Mouse (Mus musculus) midbrain, postnatal 0 days (tissue): Measurements from ENCODE around the gene Ptp4a2. TPM values are rescaled to one million over a fixed set of nuclear protein-coding genes. Genes with fewer than 3 reads are reported as not detected.
"Not testable (repeated sequence)": the region's sequence is repeated elsewhere in the genome, so short reads cannot be mapped to it uniquely, and the experiment has no call there.

Experiments used
- ATAC-seq: fragments of 200-750 bp; cut with Nextera tagmentation; 2 replicates; pipeline ENCODE4 v1.8.0; 2017; ENCODE audit warnings: moderate number of reproducible peaks, mild to moderate bottlenecking, moderate TSS enrichment, moderate library complexity; ENCODE audit not compliant: low FRiP score
- DNase-seq: peaks from one replicate; pipeline ENCODE4 v3.0.0-alpha.2; 2015; ENCODE audit warnings: low spot score
- H3K27ac ChIP-seq: fragments of 300-500 bp; sonication (generic); 2 replicates; pipeline ENCODE4 v1.5.1; 2014; ENCODE audit warnings: low read depth, mild to moderate bottlenecking, low read length, mixed read lengths
- H3K27me3 ChIP-seq: fragments of 300-500 bp; sonication (generic); 2 replicates; pipeline ENCODE4 v1.6.1; 2014; ENCODE audit warnings: low read length, control low read depth, mixed read lengths; ENCODE audit not compliant: insufficient read depth
- H3K36me3 ChIP-seq: fragments of 300-500 bp; sonication (generic); 2 replicates; pipeline ENCODE4 v1.6.1; 2014; ENCODE audit warnings: low read length, control low read depth, mixed read lengths; ENCODE audit not compliant: insufficient read depth
- H3K4me1 ChIP-seq: fragments of 300-500 bp; sonication (generic); 2 replicates; pipeline ENCODE4 v1.6.1; 2014; ENCODE audit warnings: mild to moderate bottlenecking, control low read depth, antibody characterized with exemption, low read length, mixed read lengths; ENCODE audit not compliant: insufficient read depth
- H3K4me2 ChIP-seq: fragments of 300-500 bp; sonication (generic); 2 replicates; pipeline ENCODE4 v1.6.1; 2014; ENCODE audit warnings: low read depth, mild to moderate bottlenecking, low read length, mixed read lengths; ENCODE audit not compliant: poor library complexity, severe bottlenecking
- H3K4me3 ChIP-seq: fragments of 300-500 bp; sonication (generic); 2 replicates; pipeline ENCODE4 v1.5.1; 2014; ENCODE audit warnings: low read depth, mild to moderate bottlenecking, low read length, moderate library complexity
- H3K9ac ChIP-seq: fragments of 300-500 bp; sonication (generic); replicated peaks from 2 replicates; pipeline ENCODE4 v1.6.1; 2014; ENCODE audit warnings: mild to moderate bottlenecking, low read length, moderate library complexity, mixed read lengths; ENCODE audit not compliant: poor library complexity, severe bottlenecking
- H3K9me3 ChIP-seq: fragments of 300-500 bp; sonication (generic); 2 replicates; pipeline ENCODE4 v1.6.1; 2016; ENCODE audit warnings: low read length, control low read depth
- CTCF ChIP-seq: IDR thresholded peaks from 2 replicates; pipeline ENCODE4 v1.5.1; 2016; ENCODE audit warnings: antibody characterized with exemption, mild to moderate bottlenecking
- WGBS: fragments of 180-500 bp; shearing (Covaris S2); extraction: QIAGEN DNeasy Blood & Tissue Kit; methylation state at CpG from one replicate; pipeline ENCODE4 v1.1.7; 2014; 5-methylcytosine and 5-hydroxymethylcytosine counted together
- polyA plus RNA-seq: library from polyadenylated mRNA; unstranded; fragments of >200 nt; fragmentation: Nextera tagmentation; extraction: Ambion mirVana; gene quantifications from 2 replicates; pipeline ENCODE4 v1.2.1, GENCODE M21; 2015
- total RNA-seq: library from RNA; depleted of rRNA; stranded (reverse); fragments of >200 nt; gene quantifications from 2 replicates; pipeline ENCODE4 v1.2.3, GENCODE M21; 2014

The Ptp4a2 gene
- total and polyA plus RNA-seq, 2 experiments from 2014 or later: 94.0 to 245 TPM

- no peak overlapping the region for H3K9ac ChIP-seq
- no peaks in the 10 kb centered on the region for H3K27me3 ChIP-seq
- H3K4me3 ChIP-seq: no peak overlapping the region
- no peaks in the 10 kb centered on the region for H3K36me3 ChIP-seq
- ATAC-seq (no peak), DNase-seq (no peak)
- 96% methylated on average over 9 of the region's 9 CpGs for WGBS
- H3K4me1 ChIP-seq: no peaks in the 10 kb centered on the region
- no peak for TF ChIP-seq CTCF
- H3K4me2 ChIP-seq: no peak overlapping the region
- H3K27ac ChIP-seq: no peak overlapping the region
- H3K9me3 ChIP-seq: no peaks in the 10 kb centered on the region
These were observed 49.4 kb downstream of the Ptp4a2 start for GRCm38 (mm10) chr4:129860456-129860855.

- Histone ChIP-seq H3K4me3 (no peak overlapping the region), H3K4me1 (no peaks in the 10 kb centered on the region), H3K36me3 (no peaks in the 10 kb centered on the region), H3K27ac (no peak overlapping the region), H3K27me3 (no peaks in the 10 kb centered on the region), H3K9me3 (no peaks in the 10 kb centered on the region), H3K4me2 (no peak overlapping the region), H3K9ac (no peak overlapping the region)
- 85% methylated on average over 8 of the region's 8 CpGs for WGBS
- no peak for TF ChIP-seq CTCF
- DNase-seq: no peak
- no peak for ATAC-seq
These were observed 50.4 kb downstream of the Ptp4a2 start for GRCm38 (mm10) chr4:129861400-129861799.

GRCm38 (mm10) chr4:129862357-129862756, 51.3 kb downstream of the Ptp4a2 start:
- no peak for TF ChIP-seq CTCF
- Histone ChIP-seq H3K4me2 (no peak overlapping the region), H3K9ac (no peak overlapping the region), H3K4me3 (no peak overlapping the region), H3K27ac (no peak overlapping the region), H3K27me3 (no peaks in the 10 kb centered on the region), H3K9me3 (no peaks in the 10 kb centered on the region), H3K36me3 (no peaks in the 10 kb centered on the region), H3K4me1 (no peaks in the 10 kb centered on the region)
- DNase-seq: no peak
- no peak for ATAC-seq
- 89% methylated on average over 3 of the region's 3 CpGs for WGBS

- H3K4me2 ChIP-seq, H3K36me3 ChIP-seq, H3K9me3 ChIP-seq, H3K4me3 ChIP-seq, H3K27ac ChIP-seq, H3K27me3 ChIP-seq, H3K4me1 ChIP-seq, DNase-seq, H3K9ac ChIP-seq, ATAC-seq: not testable (repeated sequence)
- 98% methylated on average over 5 of the region's 5 CpGs for WGBS
- TF ChIP-seq CTCF: peak; percentile 35
These were observed 55.2 kb downstream of the Ptp4a2 start for GRCm38 (mm10) chr4:129866171-129866570.

GRCm38 (mm10) chr4:129868211-129868610, 57.2 kb downstream of the Ptp4a2 start:
- H3K4me2 ChIP-seq: no peak overlapping the region
- no peak overlapping the region for H3K27ac ChIP-seq
- DNase-seq: no peak
- no peaks in the 10 kb centered on the region for H3K36me3 ChIP-seq
- no peak overlapping the region for H3K9ac ChIP-seq
- H3K9me3 ChIP-seq: no peaks in the 10 kb centered on the region
- no peaks in the 10 kb centered on the region for H3K4me1 ChIP-seq
- no peaks in the 10 kb centered on the region for H3K27me3 ChIP-seq
- 62% methylated on average over 6 of the region's 6 CpGs for WGBS
- no peak overlapping the region for H3K4me3 ChIP-seq
- ATAC-seq: no peak
- no peak for TF ChIP-seq CTCF

GRCm38 (mm10) chr4:129870483-129870882, 59.5 kb downstream of the Ptp4a2 start:
- TF ChIP-seq CTCF: no peak
- H3K4me2 ChIP-seq: no peak overlapping the region
- no peak overlapping the region for H3K27ac ChIP-seq
- no peaks in the 10 kb centered on the region for H3K27me3 ChIP-seq
- no peaks in the 10 kb centered on the region for H3K36me3 ChIP-seq
- DNase-seq: no peak
- H3K9ac ChIP-seq: no peak overlapping the region
- H3K4me3 ChIP-seq: no peak overlapping the region
- WGBS: 84% methylated on average over 6 of the region's 6 CpGs
- H3K9me3 ChIP-seq: no peaks in the 10 kb centered on the region
- no peaks in the 10 kb centered on the region for H3K4me1 ChIP-seq
- ATAC-seq: no peak
